Mouse (Mus musculus): ENCODE results near the gene Gm4952.

DNA sequence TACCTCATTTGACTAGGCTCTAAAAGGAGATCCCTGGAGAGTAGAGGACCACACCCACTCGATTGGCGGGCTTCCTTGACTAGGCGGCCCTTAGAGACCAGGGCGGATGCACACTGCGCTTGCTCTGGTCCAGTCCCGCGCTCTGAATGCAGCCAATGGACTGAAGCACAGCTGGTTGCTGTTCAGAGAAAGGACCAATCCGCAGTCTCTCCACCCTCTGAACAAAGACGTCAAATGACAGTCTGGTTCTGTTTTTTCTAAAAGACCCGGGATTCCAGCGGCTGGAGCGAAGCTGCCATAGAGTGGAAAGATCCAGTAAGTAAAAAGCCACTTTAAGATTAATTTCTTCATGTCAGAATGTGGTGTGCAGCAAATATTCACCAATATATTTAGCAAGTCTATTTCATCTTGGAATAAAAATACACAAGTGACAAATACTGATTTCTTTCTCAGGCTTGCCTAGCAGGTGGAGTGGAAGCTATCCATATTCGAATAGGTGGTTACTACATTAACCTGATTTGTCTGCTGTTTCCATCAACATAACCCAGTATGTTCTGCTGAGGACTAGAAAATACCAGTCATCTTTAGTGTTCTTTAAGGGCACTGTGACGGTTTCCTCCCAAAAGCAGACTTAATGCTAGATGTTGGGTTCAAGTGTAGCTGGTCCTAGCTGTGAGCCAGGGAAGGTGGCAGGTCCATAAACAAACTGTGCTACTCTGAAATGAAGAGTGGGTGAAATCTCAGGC lies 26.3 kb upstream of the Gm4952 start:
- no peak for TF ChIP-seq POLR2A (IDR thresholded peaks at IDR 0.05; ENCODE audit: borderline replicate concordance, insufficient read depth, low read length)
- TF ChIP-seq CTCF (IDR thresholded peaks at IDR 0.05; ENCODE audit: borderline replicate concordance, insufficient read depth, low read depth, low read length), result no peak

All from cerebellum, adult 2 months (tissue).